Mouse (Mus musculus): ENCODE measurements around the gene Tgm6. TPM values are rescaled to one million over a fixed set of nuclear protein-coding genes. Genes with fewer than 3 reads are reported as not detected.

Tgm6 gene
- total RNA-seq, 2 experiments from 2014 or later = not detected

GRCm38 (mm10) chr2:130176820-130177219, 64.6 kb downstream of the Tgm6 start:
- no peak for DNase-seq (ENCODE audit: low spot score in 2 of 2)

DNA sequence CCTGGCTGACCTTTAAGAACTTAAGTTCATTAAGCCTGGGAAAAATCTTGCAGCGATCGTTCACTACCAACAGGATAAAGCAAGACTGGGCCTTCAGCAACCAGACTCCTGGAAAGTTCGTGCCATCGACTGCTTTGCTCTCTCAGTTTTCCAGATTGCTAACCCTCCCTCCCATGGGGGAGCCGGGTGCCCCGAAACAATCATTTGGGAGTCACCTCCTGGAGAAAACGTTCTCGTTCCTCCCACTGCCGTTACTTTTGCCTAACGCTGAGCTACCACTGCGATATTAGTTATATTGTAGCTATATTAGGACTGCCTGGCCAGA, 66.1 kb downstream of the Tgm6 start:
- DNase-seq (ENCODE audit: low spot score in 2 of 2) = no peak

- peak; percentile 64 to 78 for DNase-seq (ENCODE audit: low spot score in 2 of 2)
Observed at GRCm38 (mm10) chr2:130178706-130179506, 66.7 kb downstream of the Tgm6 start, which contains the start of gene Snrpb. Gene Snrpb, minus strand, starts transcription at chr2:130179403.

- no peak for DNase-seq (ENCODE audit: low spot score in 2 of 2)
Observed at GRCm38 (mm10) chr2:130179507-130180019, 67.3 kb downstream of the Tgm6 start.

GRCm38 (mm10) chr2:130188391-130188790, 76.2 kb downstream of the Tgm6 start:
- no peak for DNase-seq (ENCODE audit: low spot score in 2 of 2)

- no peak for DNase-seq (ENCODE audit: low spot score in 2 of 2)
Observed at GRCm38 (mm10) chr2:130194894-130195293, 82.7 kb downstream of the Tgm6 start, which contains the start of gene Tmc2. Gene Tmc2, plus strand, starts transcription at chr2:130195194.

GRCm38 (mm10) chr2:130200961-130201360, 88.7 kb downstream of the Tgm6 start:
- no peak for DNase-seq (ENCODE audit: low spot score in 2 of 2)

Other genes with a start within 250 kb of the Tgm6 start
- gene Tgm3, start 100.1 kb upstream of the Tgm6 start, total RNA-seq (2021) = under 1 TPM; 0.14 to 0.17 TPM
- 100 to 1,000 TPM; 231 to 233 TPM for gene Snrpb, start 67.0 kb downstream of the Tgm6 start, total RNA-seq (2021)
- gene Tmc2, start 82.8 kb downstream of the Tgm6 start, total RNA-seq (2021) = not detected
- 100 to 1,000 TPM; 129 to 137 TPM for gene Nop56, start 162.0 kb downstream of the Tgm6 start, total RNA-seq (2021)
- gene Idh3b, start 172.1 kb downstream of the Tgm6 start, total RNA-seq (2021) = 100 to 1,000 TPM; 287 to 314 TPM
- 10 to 100 TPM; 10.7 to 12.8 TPM for gene Ebf4, start 182.8 kb downstream of the Tgm6 start, total RNA-seq (2021)